Mouse (Mus musculus) embryo, embryonic 9.5 days (tissue): ENCODE data around the gene Mtg2.

Experiments used
- DNase-seq: peaks from one replicate; pipeline ENCODE4 v3.0.0-alpha.2; 2017; ENCODE audit errors: extremely low spot score

Gene Mtg2

DNA sequence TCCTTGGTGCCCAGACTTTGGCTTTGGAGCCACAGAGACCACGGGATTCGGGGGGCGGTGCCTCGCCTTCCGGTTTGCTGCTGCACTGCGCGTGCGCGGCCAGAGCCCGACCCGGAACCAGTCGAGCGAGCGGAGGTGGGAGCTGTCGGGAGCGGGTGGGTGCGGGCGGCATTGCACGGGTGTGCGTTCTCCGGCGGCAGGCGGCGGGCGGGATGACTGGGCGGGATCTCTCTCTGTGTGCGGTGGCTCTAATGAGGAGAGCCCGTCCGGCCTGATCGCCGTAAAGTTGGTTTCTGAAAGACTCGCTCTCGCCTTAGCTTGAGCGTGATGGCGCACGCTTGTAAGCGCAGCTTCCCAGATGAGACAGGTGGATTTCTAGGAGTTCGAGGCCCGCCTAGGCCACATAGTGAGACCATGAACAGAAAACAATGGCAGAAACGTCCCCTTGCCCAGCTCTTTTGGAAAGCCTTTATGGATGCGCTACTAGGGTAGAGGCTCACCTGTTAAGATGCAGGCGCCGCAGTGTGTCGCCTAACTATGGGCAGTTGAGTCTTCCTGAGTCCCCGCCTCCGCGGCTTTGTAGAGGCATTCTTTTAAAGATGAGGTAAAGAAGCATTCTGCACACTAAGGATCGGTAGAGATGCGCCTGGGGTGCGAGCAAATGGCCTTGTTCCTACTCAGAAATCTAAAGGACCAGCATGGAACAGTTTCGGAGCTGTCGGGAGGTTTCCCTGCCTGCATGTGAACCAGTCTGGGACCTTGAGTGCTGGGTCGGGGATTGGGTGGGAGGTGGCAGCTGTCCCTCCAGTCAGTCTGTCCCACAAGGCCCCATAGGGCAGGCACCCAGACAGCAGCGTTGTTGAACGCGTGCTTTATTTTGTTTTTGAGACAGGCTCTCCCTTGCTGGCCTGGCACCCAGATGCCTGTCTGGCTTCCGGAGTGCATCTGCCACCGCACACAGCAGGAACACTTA lies at the start of gene Mtg2:
Gene Mtg2 (plus strand): TSS at position 108 of the 973 bp plus-strand sequence.
- peak; percentile 95 for DNase-seq

DNA sequence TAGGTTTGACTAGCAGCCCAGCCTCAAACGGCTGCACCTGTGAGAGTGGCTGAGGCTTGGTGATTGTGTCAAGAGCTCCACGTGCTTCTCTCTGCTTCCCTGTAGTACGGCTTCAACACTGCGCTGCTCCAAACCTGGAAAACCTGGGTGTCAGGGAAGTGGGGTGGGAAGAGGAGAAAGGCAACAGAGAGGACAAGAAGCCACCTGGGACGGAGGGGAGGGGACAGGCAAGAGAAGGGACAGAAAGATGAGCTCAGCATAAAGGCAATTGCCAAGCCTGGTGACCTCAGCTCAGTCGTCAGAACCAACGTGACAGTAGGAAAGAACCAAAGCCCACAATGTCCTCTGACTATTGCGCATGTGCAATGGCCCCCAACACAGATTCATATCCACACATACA lies 49.5 kb upstream of the Mtg2 start:
- DNase-seq: no peak

- no peak for DNase-seq
These were observed 47.6 kb upstream of the Mtg2 start for GRCm38 (mm10) chr2:180022751-180023150.

- DNase-seq: peak; percentile 99
These were observed 45.8 kb upstream of the Mtg2 start, which contains the start of gene Lsm14b for GRCm38 (mm10) chr2:180024401-180025098. Gene Lsm14b, plus strand, starts transcription at chr2:180024987.

DNA sequence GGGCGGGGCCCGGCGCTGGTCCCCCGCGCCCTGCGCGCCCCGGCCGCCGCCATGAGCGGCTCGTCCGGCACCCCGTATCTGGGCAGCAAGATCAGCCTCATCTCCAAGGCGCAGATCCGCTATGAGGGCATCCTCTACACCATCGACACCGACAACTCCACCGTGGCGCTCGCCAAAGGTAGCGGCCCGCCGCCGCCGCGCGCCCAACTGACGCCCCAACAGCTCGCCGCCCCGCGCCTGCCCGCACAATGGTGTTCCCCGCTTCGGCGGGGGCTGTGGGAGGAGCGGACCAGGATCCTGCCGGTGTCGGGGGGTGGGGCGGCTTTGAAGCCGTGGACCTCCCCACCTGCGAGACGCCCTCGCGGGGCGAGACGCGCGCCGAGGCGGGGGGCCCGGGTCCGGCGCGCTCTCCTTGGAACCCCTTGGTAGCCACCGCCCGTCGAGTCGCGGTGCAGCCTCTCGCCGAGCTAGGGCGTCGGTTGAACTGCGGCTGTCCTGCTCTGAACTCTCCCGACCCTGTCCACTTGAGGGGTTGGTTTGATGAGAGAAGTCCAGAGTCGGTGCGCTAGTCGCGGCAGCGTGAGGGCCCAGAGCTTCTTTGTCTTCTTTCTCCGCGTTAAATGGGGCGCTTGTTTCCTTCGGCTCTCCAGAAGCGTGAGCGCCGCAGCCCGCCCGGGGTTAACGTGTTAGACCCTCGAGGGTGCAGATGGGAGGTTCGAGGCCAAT lies 45.1 kb upstream of the Mtg2 start:
- peak; percentile 45 for DNase-seq

- no peak for DNase-seq
These were observed 44.6 kb upstream of the Mtg2 start for GRCm38 (mm10) chr2:180025861-180026200.

GRCm38 (mm10) chr2:180027768-180028167 lies 42.6 kb upstream of the Mtg2 start:
- no peak for DNase-seq

- DNase-seq: no peak
These were observed 39.1 kb upstream of the Mtg2 start for GRCm38 (mm10) chr2:180031270-180031669.

DNA sequence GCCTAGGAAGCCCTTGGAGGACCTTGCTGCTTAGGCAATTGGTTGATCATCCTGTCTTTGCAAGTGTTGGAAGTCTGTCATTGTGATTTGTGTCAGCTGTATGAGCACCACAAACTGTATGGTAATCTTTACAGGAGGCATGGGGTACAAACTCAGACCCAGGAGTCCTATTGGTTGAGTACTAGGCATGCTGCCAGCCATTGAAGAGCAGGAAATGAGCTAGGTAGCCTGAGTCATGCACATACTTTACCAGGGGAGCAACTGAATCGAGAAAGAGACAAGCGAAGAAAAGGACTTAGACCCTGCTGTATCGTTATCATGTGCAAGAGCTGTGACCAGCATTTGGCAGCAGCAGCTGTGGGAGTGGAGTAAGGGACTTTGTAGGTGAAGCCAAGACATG lies 37.5 kb upstream of the Mtg2 start:
- DNase-seq: no peak

DNA sequence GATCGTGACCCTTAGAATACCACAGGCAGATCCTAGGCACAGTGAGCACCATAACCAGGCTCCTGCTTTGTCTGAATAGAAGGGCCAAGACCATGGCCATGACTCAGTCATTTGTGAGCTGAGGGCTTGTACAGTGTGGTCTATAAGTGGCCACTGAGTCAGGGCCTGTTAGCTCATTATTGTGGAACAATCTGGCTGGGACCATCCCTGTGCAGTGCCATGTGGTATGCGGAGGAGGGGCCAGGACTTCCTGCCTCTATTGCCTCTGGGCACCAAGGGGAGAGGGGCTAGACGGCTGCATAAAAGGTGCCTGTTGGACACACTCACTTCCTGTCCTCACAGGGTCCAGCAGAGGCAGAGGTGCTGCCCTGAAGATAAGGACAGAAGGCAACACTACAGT lies 36.4 kb upstream of the Mtg2 start:
- DNase-seq: no peak

DNA sequence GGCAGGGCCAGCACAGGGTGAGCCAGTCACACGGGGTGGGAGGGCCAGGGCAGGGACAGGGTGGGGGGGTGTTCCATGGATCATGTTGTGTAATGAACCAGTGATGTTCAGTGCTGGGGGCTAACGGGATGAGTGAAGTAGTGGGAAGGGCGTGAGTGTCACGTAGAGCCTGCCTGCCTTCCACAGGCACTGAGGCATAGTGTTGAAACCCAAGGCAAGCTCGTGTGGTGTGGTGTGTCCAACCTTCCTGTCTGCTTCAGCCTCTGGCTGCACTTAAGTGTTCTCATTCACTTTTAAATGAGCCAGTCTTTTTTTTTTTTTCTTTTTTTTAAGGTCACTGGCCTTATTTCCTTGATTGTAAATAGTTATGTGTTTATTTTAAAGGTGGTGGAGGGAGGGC lies 35.6 kb upstream of the Mtg2 start:
- DNase-seq: no peak

- no peak for DNase-seq
These were observed 30.0 kb upstream of the Mtg2 start for GRCm38 (mm10) chr2:180040406-180040805.

GRCm38 (mm10) chr2:180041577-180042255 lies 28.7 kb upstream of the Mtg2 start:
- no peak for DNase-seq

- peak; percentile 91 for DNase-seq
These were observed 28.0 kb upstream of the Mtg2 start, which contains the start of the genes Psma7 and Ss18l1 for GRCm38 (mm10) chr2:180042256-180042857. Gene Psma7, minus strand, starts transcription at chr2:180042433. Gene Ss18l1, plus strand, starts transcription at chr2:180042509.

GRCm38 (mm10) chr2:180042858-180043515 lies 27.4 kb upstream of the Mtg2 start:
- DNase-seq: peak; percentile 74

GRCm38 (mm10) chr2:180045283-180045682 lies 25.1 kb upstream of the Mtg2 start:
- no peak for DNase-seq

DNA sequence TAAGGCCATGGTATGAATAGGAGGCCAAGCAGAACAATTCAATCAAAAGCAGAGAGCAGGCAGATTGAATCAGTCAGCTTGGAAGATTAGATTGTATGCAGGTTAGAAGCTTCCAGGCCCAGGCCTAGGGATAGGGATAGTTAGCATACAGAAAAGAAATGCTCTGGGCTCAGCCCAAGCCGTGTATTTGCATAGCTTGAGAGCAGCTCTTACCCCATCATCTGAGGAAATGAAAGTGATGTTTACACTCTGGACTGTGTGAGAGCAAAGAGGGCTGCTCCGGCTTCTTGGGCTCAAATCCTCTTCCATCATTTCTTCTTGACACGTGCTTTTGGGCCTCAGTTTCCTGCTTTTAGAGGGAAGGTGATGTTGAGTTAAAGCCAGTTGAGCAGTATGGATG lies 22.8 kb upstream of the Mtg2 start:
- DNase-seq: no peak

DNA sequence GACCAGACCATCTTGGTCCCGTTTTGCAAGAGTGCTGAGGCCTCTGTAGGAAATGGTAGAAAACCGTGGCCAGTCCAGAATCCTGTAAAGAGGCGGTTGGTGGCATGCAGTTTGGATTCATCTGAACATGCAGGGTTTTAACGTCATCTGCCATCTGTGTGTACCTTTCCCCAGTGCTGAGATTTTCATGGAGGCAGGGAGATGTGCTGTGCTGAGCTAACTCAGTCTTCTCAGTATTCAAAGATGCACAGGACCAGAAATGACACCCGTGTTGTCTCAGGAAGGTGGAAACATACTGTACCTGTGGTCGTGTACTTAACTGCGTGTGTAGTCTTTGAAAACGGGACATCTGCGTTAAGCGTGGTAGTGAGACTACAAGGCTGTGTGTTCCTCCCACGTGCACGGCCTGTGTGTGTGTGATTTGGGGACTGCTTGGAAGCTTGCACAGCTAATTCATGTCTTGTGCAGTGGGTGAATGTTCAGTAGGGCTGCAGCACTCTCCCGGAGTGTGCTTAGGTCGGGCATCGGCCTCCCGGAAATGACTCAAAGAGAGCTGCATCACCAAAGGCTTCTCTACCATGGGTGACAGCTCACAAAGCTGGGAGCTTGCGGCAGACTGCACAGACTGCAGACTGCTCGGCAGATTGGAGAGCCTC lies 22.3 kb upstream of the Mtg2 start:
- no peak for DNase-seq

DNA sequence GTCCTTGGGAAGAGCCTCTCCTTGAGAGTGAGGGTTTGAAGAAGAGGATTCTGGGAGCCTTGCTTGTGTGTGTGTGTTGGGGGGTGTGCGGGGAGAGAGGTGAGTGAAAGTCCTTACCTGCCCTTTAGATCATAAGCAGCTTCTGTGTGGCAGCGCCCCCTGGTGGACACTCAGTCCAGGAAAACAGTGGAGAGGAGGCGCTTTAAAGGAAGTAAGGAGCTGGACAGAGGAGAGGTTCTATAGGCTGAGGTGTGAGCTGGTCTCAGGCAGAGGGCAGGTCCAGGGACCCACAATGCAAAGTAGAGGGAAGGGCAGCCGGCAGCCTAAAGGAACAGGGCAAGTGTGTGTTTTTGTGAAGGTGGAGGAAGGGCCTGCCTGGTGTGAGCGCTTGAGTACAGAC lies 19.4 kb upstream of the Mtg2 start:
- DNase-seq: peak; percentile 72
